Mouse (Mus musculus): ENCODE data around the gene Lyg2.

Gene Lyg2

DNA sequence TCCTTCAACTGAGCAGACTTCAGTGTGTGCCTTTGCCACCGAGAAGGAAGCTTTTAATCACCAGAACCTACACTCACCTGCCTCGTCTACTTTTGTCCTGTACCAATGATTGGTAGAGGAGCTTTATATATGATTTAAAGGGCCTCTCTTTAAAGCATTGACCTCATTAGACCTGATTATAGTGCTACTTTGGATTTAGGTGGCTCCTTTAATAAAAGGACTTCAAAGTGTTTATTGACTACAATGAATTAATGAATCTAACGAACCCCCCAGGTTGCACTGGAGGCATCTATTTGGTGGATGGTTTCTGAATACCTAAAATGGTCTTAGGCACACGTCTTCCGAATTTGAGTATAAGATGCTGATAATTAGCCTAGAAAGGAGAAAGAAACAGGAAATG, at the start of gene Lyg2:
Lyg2 (minus strand) TSS at position 101 of the 400 bp plus-strand sequence.
- DNase-seq (ENCODE audit: low read depth), result no peak

DNA sequence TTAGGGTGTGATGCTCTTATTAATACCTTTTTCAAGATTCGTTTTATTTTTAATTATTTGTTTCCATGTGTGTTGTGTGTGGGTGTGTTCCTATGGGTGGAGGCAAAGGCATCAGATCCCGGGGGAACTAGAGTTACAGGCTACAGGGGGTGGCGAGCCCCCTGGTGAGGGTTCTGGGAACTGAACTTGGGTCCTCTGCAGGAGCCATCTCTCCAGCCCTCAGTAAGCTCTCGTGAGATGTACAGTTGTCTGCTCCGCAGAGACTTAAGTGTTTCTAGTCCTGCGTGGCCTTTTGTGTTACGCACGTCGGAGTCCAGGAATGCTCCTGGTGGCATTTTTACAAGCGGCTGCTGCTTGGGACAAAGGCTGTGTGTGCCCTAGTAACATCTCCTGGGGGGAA, 49.3 kb upstream of the Lyg2 start:
- no peak for DNase-seq (ENCODE audit: low read depth)

DNA sequence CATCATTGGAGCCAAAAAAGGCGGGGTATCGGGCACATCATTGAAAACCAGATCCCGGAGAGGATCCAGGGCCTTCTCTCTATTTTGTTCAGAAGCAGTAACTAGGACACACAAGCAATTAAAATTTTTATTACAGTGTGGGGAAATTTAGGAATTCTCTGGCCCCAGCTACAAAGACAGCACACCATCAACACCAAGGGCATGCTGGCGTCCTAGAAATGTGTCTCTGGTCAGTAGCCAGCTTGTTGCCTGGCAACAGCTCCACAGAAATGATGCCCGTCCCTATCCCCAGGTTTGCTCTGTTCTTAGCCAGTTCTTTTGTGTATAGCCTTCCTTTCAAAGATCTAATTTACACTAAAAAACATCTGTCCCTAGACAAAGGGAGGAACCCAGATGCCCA, 43.2 kb upstream of the Lyg2 start:
- DNase-seq (ENCODE audit: low read depth), result no peak

DNA sequence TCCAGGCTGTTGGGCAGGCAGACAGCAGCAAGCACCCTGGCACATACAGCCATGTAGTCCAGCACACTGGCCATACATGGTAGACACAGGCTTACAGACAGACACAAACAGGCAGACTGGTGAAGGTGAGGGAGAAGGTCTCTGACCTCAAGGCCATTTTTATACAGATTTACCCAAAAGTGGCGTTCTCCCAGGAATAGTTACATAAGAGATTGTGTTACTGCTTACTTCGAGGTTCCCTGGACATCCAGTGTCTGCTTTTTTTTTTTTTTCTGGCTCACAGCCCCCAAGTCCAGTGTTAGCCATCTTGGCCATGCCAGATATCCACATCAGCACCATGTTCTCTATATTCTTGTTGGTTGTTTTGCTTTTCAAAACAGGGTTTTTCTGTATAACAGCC, 42.2 kb upstream of the Lyg2 start:
- no peak for DNase-seq (ENCODE audit: low read depth)

DNA sequence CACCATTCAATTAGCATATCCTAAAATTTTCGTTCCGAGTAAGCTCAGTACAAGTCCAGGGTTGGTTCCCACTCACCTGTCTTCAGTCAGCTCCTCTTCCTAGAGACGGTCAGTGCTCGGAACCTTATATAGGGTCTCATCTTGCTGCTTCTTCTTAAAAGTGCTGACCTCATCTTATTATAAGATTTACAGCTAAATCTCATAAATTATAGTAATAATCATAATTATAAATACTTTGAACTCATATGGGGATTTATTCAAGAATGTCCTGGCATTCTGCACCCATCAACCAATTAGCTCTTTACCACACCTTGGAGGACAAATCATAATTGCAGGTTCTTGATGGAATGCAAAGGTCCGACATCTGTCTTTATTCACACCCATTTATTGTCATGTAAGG, 41.4 kb upstream of the Lyg2 start, which contains the start of gene Lyg1:
Lyg1 (minus strand) TSS at position 101 of the 400 bp plus-strand sequence.
- DNase-seq (ENCODE audit: low read depth), result no peak

DNA sequence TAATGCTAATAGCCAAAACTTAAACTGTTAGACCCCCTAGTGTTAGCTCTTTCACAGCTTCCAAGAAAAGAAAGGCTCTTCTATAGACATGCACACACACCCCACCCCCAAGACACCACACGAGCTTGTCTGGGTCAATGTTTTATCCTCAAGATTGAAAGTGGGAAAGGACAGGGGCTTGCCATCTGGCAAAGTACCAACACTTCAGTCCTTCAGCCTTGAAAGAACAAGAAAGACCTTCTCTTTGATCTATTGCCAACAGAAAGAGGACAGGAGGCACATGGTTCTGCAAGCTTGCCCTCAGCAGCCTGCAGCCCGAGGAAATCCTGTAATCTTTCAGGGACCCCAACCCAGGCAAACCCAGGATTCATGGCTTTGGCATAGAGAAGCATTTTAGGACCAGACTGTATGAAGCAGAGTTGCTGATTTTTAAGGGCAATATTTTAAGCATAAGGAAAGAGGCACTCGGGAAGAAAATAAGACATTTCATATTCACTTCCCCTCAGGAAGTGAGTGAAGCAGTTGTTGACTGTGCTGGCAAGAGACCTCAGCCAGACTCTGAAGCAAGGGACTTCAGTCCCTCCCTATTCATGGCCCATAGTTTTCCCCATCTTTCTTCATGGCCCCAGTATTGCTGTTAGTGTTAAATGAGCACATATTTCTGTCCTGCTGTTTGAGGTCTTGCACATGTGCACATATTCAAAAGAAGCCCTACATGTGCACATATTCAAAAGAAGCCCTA, 40.6 kb upstream of the Lyg2 start:
- DNase-seq (ENCODE audit: low read depth), result no peak

DNA sequence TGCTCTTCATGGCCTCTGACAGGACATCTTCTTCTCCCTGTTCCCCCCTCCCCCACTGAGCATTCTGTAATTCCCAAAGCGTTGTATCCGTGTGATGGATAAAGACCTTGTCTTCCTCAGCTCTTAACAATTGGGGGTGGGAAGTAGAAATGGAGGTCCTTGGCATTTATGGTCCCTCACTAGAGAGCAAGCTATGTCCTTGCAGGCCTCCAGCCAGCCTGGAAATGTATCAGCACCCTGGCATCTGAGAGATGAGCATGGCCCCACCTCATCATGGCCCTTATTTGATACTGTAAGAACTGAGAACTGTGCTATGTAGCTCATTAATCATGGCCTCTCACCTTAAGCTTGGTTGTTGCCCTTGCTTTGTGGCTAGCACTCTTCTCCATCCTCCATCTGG, 39.0 kb upstream of the Lyg2 start:
- DNase-seq (ENCODE audit: low read depth), result no peak

DNA sequence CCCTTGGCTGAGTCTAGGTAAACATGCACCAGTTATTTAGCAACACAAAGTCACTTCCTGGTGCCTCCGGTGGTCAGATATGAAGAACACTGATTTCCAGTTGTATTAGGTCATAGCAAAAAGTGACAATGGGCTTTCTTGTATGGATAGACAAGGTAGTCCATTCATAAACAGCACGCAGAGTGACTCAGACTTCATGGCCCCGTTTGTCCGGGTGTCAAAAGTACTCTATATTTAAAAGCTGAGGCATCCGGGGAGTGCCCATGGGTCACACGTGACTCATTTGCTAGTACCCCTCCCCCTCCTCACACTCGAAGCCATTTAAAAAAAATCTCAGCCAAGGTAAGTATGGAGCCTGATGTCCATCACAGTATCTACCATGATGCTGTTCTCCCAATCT, 38.5 kb upstream of the Lyg2 start:
- no peak for DNase-seq (ENCODE audit: low read depth)

DNA sequence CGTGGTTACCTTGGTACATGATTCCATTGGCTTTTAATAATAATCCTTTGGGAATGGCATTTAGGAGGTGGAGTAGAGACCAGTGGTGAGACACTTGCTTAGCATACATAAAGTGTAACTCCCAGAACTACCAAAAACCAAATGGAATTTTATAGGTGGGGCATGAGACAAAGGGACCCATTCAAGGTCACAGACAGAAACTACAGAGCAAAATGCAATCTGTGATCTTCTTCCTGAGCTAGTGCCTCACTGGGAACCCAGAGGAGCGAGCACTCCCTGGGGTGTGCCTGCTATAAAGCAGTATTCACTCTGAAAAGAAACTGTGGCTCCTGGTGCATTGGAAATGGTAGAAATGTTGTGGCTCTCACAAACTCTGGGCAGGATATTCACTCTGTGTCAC, 32.6 kb upstream of the Lyg2 start:
- no peak for DNase-seq (ENCODE audit: low read depth)

DNA sequence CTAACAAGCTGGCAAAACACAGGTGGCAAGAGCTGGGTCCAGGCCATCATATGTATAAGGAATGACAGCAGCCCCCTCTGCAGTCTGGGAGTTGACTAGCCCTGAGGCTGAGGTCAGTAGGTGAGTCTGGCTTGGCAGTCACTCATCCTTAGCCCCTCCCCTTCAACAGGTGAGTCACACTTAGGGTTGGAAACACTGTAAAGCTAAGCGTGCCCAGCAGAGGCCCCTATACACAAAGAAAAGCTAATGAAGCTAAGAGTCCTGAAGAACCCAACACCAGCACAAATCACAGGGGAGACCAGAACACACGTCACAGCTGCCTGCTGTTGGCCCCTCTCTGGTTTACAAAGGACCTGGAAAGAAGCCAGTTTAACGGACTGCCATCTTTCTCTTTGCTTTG, 15.5 kb upstream of the Lyg2 start:
- DNase-seq (ENCODE audit: low read depth), result peak; percentile 2

DNA sequence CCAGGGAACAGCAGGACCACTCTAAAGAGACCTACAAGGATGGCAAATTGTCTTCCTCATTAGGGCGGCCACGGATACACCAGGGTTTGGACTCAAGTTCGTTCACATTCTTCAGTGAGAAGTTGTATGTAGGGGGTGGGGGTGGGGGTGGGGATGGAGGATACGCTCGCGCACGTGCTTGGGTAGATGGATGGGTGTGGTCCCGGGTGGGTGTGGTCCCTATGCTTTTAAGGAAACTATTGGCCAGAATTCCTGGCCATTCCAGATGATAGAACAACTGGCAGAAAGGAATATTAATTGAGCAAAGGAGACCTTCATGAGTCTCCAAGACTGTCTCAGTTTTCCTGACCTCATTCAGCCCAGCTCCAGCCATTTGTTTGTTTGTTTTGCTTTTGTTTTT, 9.7 kb upstream of the Lyg2 start:
- DNase-seq (ENCODE audit: low read depth), result no peak

DNA sequence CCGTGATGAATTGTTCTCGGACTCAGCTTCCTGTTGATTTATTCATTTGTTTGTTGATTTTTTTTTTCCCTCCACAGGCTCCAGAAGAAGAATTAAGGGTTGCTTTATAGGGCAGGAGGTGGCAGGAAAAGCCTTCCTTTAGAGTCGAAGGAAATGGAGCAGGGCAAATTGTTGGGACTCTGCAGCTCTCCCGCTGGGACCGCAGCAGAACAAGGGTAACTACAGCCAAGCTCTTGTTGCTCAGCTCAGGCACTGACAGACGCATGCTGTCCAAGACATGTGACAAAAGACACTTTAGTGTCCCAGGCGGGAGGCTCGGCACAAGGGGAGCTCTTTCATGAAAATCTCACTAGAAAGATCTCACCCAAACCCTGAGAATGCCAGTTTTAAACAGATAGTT, 6.2 kb upstream of the Lyg2 start:
- no peak for DNase-seq (ENCODE audit: low read depth)

DNA sequence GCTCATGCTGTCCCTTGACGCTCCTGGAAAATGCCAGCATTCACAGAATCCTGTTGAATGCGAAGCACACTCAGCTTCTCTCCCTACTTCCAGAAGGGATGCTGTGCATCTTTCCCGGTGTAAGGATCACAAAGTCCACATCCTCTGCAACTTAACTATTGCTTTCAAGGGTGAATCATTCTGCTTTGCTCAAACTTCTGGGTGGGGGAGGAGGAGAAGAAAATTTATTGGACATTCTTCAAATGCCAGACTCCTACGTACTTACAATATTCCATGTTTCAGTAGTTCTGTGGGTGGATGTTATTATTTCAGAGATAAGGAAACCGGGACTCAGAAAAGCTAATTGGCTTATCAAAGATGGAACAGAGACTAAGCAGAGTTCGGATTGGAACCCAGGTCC, 1.8 kb upstream of the Lyg2 start:
- DNase-seq (ENCODE audit: low read depth), result no peak

DNA sequence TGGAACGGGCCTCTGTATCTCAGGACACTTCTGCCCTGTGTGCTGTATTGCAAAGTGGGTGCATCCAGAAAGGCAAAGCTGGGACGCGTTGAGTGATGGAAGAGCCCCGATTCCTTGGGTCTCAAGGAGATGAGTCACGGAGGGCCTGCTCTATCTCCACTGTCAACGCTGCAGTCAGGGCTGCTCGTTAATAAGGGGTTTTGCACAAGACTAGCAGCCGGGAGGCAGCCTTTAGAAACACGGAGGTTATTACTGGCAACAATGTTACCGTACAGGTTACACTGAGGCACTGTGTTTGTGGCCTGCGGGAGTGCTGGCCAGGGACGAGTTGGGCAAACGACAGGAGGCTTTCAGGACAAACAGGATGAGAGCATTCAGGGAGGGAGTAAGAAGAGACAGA, 1.4 kb upstream of the Lyg2 start:
- DNase-seq (ENCODE audit: low read depth), result no peak

DNA sequence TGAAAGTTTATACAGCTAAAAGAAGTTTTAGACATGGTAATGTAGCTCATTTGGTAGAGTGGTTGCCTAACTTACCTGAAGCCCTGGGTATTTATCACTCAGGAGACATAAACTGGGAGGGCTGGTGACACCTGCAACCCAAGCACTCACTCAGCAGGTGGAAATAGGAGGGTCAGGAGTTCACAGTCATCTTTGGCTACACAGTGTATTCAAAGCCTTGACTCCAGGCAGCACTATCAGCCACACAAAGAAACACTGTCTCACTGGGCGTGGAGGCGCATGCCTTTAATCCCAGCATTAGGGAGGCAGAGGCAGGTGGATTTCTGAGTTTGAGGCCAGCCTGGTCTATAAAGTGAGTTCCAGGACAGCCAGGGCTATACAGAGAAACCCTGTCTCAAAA, 3.5 kb downstream of the Lyg2 start:
- DNase-seq (ENCODE audit: low read depth), result no peak

DNA sequence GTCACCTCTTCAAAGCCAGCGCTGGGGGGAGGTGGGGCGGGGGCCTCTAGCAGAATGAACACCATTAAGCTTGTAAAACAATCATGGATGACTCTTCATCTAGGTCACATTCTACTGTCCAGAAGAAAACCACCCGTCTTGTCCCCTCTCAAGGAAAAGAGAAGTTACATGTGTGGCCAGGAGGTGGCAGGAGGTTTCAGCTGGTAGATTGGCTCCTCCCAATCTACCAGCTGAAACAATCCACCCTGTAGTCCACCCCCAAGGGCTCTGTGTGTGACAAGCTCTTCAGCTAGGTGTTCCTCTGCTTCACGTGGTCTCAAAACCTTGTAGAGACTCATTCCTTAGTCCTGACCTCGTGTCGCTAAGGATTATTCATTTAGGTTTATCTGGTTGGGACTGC, 13.1 kb downstream of the Lyg2 start:
- peak; percentile 13 for DNase-seq (ENCODE audit: low read depth)

DNA sequence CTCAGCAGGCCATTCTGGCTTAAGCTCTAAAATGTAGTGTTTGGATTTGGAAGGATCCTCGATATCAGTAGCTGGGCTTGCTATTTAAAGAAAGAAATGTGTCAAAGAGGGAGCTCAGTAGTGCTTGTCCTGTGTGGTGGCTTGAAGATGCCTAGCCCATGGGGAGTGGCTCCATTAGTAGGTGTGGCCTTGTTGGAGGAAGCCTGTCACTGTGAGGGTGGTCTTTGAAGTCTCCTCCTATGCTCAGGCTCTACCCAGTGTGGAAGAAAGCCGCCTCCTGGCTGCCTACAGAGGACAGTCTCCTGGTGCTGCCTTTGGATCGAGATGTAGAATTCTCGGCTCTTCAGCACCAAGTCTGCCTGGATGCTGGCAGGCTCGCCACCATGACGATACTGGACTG, 16.0 kb downstream of the Lyg2 start:
- DNase-seq (ENCODE audit: low read depth), result no peak

DNA sequence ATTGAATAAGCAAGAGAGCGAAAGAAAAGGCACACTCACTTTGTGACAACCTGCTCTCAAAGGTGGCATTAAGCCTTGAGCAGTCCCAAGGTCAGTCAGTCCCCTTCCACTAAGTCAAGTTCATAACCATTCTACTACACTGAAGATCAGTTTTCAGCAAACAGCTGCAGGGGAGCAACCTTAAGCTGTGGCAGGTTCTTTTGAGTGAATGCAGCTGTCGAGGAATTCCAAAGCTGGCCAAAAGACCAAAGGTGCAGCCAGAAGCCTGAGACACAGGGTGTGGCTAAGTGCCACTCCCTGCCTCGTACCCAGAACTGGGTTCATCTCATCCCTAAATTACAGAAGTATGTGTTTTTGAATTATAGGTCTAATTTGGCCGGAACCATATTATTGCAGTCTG, 16.5 kb downstream of the Lyg2 start:
- DNase-seq (ENCODE audit: low read depth), result no peak

DNA sequence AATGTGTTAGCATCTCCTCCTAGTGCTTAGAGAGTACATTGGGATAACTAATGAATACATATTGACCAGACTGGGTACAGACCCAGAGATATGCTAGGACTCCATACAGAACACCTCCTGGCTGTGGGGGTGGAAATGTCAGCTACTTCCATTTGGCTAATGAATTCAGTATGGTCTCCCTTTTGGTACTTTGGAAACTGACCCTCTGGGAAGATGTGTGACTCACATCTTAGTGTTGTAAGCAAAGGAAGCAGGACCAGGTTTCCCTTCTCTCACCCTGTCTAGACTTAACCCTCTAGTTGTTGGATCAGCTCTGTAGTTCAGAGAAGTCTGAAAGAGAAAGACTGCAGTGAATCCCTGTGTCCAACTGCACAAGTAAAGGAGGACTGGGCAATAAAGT, 21.7 kb downstream of the Lyg2 start:
- DNase-seq (ENCODE audit: low read depth), result no peak

DNA sequence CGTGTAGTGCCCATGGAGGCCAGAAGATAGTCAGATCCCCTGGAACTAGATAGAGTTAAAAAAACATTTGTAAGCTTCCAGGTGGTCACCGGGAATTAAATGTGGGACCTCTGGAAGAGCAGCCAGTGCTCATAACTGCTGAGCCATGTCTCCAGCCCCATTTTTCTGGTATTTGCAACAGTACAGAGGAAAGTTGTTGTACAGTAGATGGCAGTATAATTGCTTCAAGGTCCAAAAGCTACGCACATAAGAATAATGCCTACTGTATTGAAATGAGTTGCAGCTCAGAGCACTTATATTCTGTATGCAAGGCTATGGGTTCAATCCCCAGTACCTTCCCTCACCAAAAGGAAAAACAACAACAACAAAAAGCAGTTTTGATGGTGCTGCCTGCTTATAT, 24.9 kb downstream of the Lyg2 start:
- DNase-seq (ENCODE audit: low read depth), result peak; percentile 48

DNA sequence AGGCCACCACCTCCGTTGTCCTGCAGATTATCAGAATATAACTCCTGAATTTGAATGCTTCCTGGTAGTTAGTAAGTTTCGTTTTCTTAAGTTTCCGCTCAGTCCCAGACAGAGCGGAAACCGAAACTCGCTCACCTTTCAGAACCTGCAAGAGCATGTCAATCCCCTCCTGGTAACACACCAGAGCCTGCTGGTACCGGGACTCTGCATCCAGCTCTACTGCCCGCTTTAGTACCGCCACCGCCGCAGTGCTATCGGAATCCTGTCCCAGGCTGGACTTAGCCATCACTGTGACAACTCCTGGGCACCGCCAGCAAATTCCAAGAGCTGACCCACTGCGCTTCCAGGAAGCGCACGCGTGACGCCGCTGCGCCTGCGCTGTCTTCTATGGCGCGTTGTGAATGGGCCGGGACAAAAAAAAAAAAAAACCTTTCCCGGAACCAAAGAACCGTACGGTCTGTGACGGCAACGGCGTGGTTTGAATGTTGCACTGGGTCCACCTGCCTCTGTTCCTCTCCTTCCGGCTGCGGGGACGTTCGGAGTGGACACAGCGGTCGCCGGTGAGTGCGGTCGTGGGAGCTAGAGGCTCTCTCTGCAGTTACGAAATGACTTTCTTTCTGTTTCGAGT, 26.2 kb downstream of the Lyg2 start, which contains the start of the genes Mitd1 and Mrpl30:
Mitd1 (minus strand) TSS at position 387 of the 628 bp plus-strand sequence.
Mrpl30 (plus strand) TSS at position 453 of the 628 bp plus-strand sequence.
- peak; percentile 96 for DNase-seq (ENCODE audit: low read depth)

DNA sequence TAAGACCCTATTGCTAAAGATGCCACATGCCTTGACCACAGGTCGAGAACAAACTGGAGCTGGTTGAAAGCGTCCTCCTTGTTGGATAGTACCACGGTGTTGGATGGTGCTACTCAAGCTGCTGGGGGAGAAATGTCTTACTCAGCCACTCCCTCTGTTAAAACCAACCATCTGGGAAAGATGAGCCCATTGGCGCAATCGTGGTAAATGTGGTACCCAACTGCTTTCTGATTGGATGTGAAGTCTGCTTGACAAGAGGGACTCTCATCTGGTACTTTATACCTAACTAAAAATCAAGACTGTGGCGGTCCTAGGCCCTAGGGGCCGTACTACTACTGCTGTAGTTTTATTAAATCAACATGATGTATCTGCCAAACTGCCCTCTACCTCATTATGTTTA, 27.1 kb downstream of the Lyg2 start:
- no peak for DNase-seq (ENCODE audit: low read depth)

DNA sequence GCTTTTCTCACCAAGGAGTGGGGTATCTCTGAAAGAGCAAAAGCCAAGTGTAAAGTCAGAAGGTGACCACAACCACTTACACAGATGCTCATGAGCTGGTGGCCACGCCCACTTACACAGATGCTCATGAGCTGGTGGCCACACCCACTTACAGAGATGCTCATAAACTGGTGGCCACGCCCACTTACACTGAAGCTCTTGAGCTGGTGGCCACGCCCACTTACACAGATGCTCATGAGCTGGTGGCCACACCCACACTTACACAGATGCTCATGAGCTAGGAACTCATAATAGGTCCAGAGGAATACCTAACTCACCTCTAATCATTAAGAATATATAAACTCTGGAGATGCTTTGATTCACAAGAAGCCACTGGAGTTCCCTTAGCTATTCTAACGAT, 31.8 kb downstream of the Lyg2 start:
- peak; percentile 61 for DNase-seq (ENCODE audit: low read depth)

DNA sequence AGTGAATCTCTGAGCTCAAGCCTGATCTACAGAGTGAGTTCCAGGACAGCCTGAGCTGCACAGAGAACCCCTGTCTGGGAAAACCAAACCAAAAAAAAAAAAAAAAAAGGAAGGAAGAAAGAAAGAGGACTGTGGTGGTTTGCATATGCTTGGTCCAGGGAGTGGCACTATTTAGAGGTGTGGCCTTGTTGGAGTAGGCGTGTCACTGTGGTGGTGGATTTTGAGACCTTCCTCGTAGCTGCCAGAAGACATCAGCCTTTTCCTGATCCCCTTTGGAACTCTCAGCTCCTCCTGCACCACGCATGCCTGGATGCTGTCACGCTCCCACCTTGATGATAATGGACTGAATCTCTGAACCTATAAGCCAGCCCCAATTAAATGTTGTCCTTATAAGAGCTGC, 32.9 kb downstream of the Lyg2 start:
- no peak for DNase-seq (ENCODE audit: low read depth)

Measured in naive thymus-derived CD4-positive, alpha-beta T cell, adult 2 months (primary cell).